Mouse (Mus musculus) heart, embryonic 14.5 days (tissue): ENCODE data around the gene Kcp. TPM values are rescaled to one million over a fixed set of nuclear protein-coding genes. Genes with fewer than 3 reads are reported as not detected.
A peak's percentile ranks its signal among the peaks of the same experiment; 100 is the strongest.

Experiments
- ATAC-seq: fragments of 200-750 bp; cut with Nextera tagmentation; 2 replicates; pipeline ENCODE4 v1.8.0; 2017; ENCODE audit warnings: low read depth, moderate TSS enrichment; ENCODE audit not compliant: insufficient number of reproducible peaks, insufficient read depth, low FRiP score
- H3K27ac ChIP-seq, 2 experiments: fragments of 200-500 bp in 1 of 2; fragments of 300-500 bp in 1 of 2; sonication (generic) in 1 of 2; replicated peaks in 1 of 2; 2 replicates each; pipeline ENCODE4 v1.5.1; 2012 to 2014; ENCODE audit warnings: low read depth in 2 of 2, low read length in 2 of 2, control low read depth in 1 of 2, mild to moderate bottlenecking in 1 of 2, mixed read lengths in 1 of 2; ENCODE audit not compliant: control insufficient read depth in 1 of 2, insufficient read depth in 1 of 2
- H3K27me3 ChIP-seq: fragments of 300-500 bp; sonication (generic); 2 replicates; pipeline ENCODE4 v1.6.1; 2014; ENCODE audit warnings: mild to moderate bottlenecking, low read length, control low read depth; ENCODE audit not compliant: control insufficient read depth, insufficient read depth
- H3K36me3 ChIP-seq: fragments of 300-500 bp; sonication (generic); 2 replicates; pipeline ENCODE4 v1.6.1; 2014; ENCODE audit warnings: mild to moderate bottlenecking, control low read depth, low read length, mixed read lengths; ENCODE audit not compliant: control insufficient read depth, insufficient read depth
- H3K4me1 ChIP-seq, 2 experiments: fragments of 200-500 bp in 1 of 2; fragments of 300-500 bp in 1 of 2; sonication (generic) in 1 of 2; 2 replicates each; pipeline ENCODE4 v1.6.1; 2012 to 2014; ENCODE audit warnings: low read length in 2 of 2, control low read depth in 1 of 2, mixed read lengths in 1 of 2; ENCODE audit not compliant: control insufficient read depth in 2 of 2, insufficient read depth in 2 of 2
- H3K4me2 ChIP-seq: fragments of 300-500 bp; sonication (generic); 2 replicates; pipeline ENCODE4 v1.6.1; 2014; ENCODE audit warnings: mild to moderate bottlenecking, low read length
- H3K4me3 ChIP-seq, 2 experiments: fragments of 200-500 bp in 1 of 2; fragments of 300-500 bp in 1 of 2; sonication (generic) in 1 of 2; 2 replicates each; pipeline ENCODE4 v1.5.1; 2012 to 2014; ENCODE audit warnings: low read length in 2 of 2, mild to moderate bottlenecking in 2 of 2, control low read depth in 1 of 2, low read depth in 1 of 2, moderate library complexity in 1 of 2; ENCODE audit not compliant: control insufficient read depth in 1 of 2, insufficient read depth in 1 of 2
- H3K9ac ChIP-seq: fragments of 300-500 bp; sonication (generic); 2 replicates; pipeline ENCODE4 v1.6.1; 2014; ENCODE audit warnings: mild to moderate bottlenecking, low read length
- H3K9me3 ChIP-seq: fragments of 300-500 bp; sonication (generic); 2 replicates; pipeline ENCODE4 v1.6.1; 2016; ENCODE audit warnings: low read length, control low read depth; ENCODE audit not compliant: control insufficient read depth
- WGBS: fragments of 180-500 bp; shearing (Covaris S2); extraction: QIAGEN DNeasy Blood & Tissue Kit; methylation state at CpG from one replicate; pipeline ENCODE4 v1.1.7; 2014; 5-methylcytosine and 5-hydroxymethylcytosine counted together
- polyA plus RNA-seq: library from polyadenylated mRNA; unstranded; fragments of >200 nt; fragmentation: Nextera tagmentation; extraction: Ambion mirVana; gene quantifications from 2 replicates; pipeline ENCODE4 v1.2.1, GENCODE M21; 2014

Gene Kcp
- polyA plus RNA-seq, 1 experiment from 2014 or later, result 10.2 TPM

- H3K9me3 ChIP-seq, result no peaks in the 10 kb centered on the region
- WGBS, result 19% methylated on average over 13 of the region's 13 CpGs
- peaks cover 6% of the 10 kb centered on the region; the same call in 1 of the 2 replicates for H3K27me3 ChIP-seq
- peaks cover 29 to 34% of the 10 kb centered on the region in 2 experiments for H3K4me1 ChIP-seq
- H3K36me3 ChIP-seq, result no peaks in the 10 kb centered on the region
- peak overlapping the region; percentile 4 to 30; a peak in 3 of 4 replicates for H3K4me3 ChIP-seq
- H3K4me2 ChIP-seq, result peak overlapping the region; percentile 91
- no peak for ATAC-seq
- peak overlapping the region in 1 of 2 experiments; percentile 45; a peak in 2 of 4 replicates for H3K27ac ChIP-seq
- H3K9ac ChIP-seq, result peak overlapping the region; percentile 35; the same call in 1 of the 2 replicates
Observed at GRCm38 (mm10) chr6:29528561-29529443, 21.1 kb upstream of the Kcp start.

- no peak overlapping the region for H3K27ac ChIP-seq
- H3K27me3 ChIP-seq, result peaks cover 6% of the 10 kb centered on the region; the same call in 1 of the 2 replicates
- no peaks in the 10 kb centered on the region for H3K36me3 ChIP-seq
- H3K4me2 ChIP-seq, result peak overlapping the region; percentile 91
- no peaks in the 10 kb centered on the region for H3K9me3 ChIP-seq
- no peak for ATAC-seq
- peak overlapping the region; percentile 35; the same call in 1 of the 2 replicates for H3K9ac ChIP-seq
- H3K4me3 ChIP-seq, result peak overlapping the region in 1 of 2 experiments; percentile 60; a peak in 3 of 4 replicates
- H3K4me1 ChIP-seq, result peaks cover 29 to 34% of the 10 kb centered on the region in 2 experiments
- 16% methylated on average over 8 of the region's 8 CpGs for WGBS
Observed at GRCm38 (mm10) chr6:29528165-29528505, 20.4 kb upstream of the Kcp start.

GRCm38 (mm10) chr6:29527361-29528164, 19.8 kb upstream of the Kcp start:
- WGBS, result 7% methylated on average over 33 of the region's 34 CpGs
- Histone ChIP-seq H3K9ac (peak overlapping the region; percentile 70; the same call in 1 of the 2 replicates), H3K36me3 (no peaks in the 10 kb centered on the region), H3K4me2 (peak overlapping the region; percentile 91), H3K4me3 (peak overlapping the region; percentile 60), H3K27ac (no peak overlapping the region), H3K27me3 (peaks cover 6% of the 10 kb centered on the region; the same call in 1 of the 2 replicates), H3K4me1 (peaks cover 29 to 34% of the 10 kb centered on the region in 2 experiments), H3K9me3 (no peaks in the 10 kb centered on the region)
- ATAC-seq, result no peak

DNA sequence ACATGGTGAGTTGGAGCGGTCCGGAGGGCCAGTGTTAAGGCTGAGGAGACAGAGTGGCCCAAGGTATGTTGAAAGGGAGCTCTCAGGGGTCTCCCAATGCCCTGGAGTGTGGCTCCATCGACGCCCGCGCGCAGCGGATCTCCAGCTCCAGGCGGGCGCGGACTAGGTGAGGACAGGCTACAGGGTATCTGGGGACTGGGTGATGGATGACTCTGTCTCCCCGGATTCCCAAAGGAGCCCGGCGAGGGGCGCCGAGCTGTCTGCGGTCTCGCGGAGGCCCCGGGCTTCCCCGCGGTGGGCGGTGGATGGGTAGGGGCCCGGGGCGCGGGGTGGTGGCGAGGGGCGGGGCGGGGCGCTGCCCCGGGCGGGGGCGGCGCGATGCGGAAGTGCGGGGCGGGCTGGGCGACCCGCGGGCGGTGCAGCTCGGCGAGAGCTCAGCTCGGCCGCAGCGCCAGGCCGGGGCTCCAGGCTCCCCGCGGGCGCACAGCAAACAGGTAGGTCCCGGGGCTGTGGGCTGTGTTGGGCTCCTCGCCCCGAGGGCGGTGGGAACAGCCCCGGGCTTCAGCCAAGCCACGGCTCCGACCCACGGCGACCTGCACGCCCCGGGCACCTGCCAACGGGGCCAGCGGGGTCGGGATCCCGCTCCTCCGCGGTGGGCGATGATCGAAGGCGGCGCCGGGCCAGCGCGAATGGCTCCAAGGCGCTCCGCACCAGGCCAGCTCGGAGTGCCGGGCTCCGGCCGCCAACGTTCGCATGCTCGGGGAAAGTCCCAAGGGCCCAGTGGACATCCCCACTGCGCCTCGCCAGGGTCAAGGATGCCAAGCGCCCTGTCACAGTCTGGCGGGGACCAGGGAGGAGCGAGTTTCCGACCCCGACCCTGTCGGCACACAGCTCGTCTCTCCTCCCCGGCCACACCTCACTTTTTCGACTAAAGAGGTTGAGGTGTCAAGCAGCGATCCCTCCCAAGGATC, 18.8 kb upstream of the Kcp start, which contains the start of gene Irf5:
TSS of gene Irf5 (plus strand) at position 345 of the 971 bp plus-strand sequence.
- H3K27ac ChIP-seq, result no peak within 1 kb of the TSS
- peaks cover 6% of the 10 kb centered on the region; the same call in 1 of the 2 replicates for H3K27me3 ChIP-seq
- H3K9me3 ChIP-seq, result no peaks in the 10 kb centered on the region
- under 1% methylated on average over 79 of the region's 96 CpGs for WGBS
- H3K4me2 ChIP-seq, result peak within 1 kb of the TSS; percentile 91
- ATAC-seq, result no peak; the same call in 1 of the 2 replicates
- peaks cover 29 to 34% of the 10 kb centered on the region in 2 experiments for H3K4me1 ChIP-seq
- no peaks in the 10 kb centered on the region for H3K36me3 ChIP-seq
- peak within 1 kb of the TSS; percentile 70 for H3K9ac ChIP-seq
- H3K4me3 ChIP-seq, result peak within 1 kb of the TSS; percentile 60

DNA sequence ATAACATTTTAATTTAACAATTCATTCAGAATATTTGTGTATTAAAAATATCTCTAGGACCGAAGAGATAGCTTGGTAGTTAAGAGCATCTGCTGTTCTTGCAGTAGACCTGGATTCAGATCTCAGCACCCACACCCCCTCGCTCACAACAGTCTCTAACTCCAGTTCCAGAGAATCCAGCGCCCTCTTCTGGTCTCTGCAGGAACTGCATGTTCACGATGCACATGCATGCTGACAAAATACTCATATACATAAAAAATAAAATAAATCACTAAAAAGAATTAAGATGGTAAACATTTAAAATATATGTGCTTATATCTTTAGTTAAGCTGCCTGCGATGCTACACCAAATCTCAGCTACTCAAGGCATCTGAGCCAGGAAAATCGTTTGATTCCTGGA, 17.5 kb upstream of the Kcp start:
- Histone ChIP-seq H3K4me3 (no peak overlapping the region), H3K9ac (no peak overlapping the region), H3K4me2 (no peak overlapping the region), H3K27me3 (peaks cover 6% of the 10 kb centered on the region; the same call in 1 of the 2 replicates), H3K9me3 (no peaks in the 10 kb centered on the region), H3K27ac (no peak overlapping the region), H3K4me1 (peaks cover 29 to 34% of the 10 kb centered on the region in 2 experiments), H3K36me3 (no peaks in the 10 kb centered on the region)
- no peak for ATAC-seq
- WGBS, result 75% methylated on average over 6 of the region's 6 CpGs

GRCm38 (mm10) chr6:29524034-29524489, 16.3 kb upstream of the Kcp start:
- no peak overlapping the region for H3K4me3 ChIP-seq

More at GRCm38 (mm10) chr6:29524034-29524489, 16.3 kb upstream of the Kcp start:
- no peak for ATAC-seq
- peaks cover 19 to 23% of the 10 kb centered on the region in 2 experiments for H3K4me1 ChIP-seq
- no peaks in the 10 kb centered on the region for H3K9me3 ChIP-seq
- no peak overlapping the region for H3K9ac ChIP-seq
- WGBS, result 28% methylated on average over 6 of the region's 6 CpGs
- H3K27ac ChIP-seq, result no peak overlapping the region; a peak in 1 of 4 replicates
- peaks cover 6% of the 10 kb centered on the region; the same call in 1 of the 2 replicates for H3K27me3 ChIP-seq
- H3K36me3 ChIP-seq, result no peaks in the 10 kb centered on the region
- H3K4me2 ChIP-seq, result no peak overlapping the region
